Mouse (Mus musculus): Measurements from ENCODE around the gene Gtpbp8. TPM values are rescaled to one million over a fixed set of nuclear protein-coding genes. Genes with fewer than 3 reads are reported as not detected.
A peak's percentile ranks its signal among the peaks of the same experiment; 100 is the strongest.

The Gtpbp8 gene
- polyA plus RNA-seq, 1 experiment: 6.5 TPM

GRCm38 (mm10) chr16:44767506-44767905, 21.3 kb upstream of the Gtpbp8 start:
- Histone ChIP-seq H3K4me3 (replicated peaks; ENCODE audit: extremely low read depth, low read depth, low read length) (no peak overlapping the region), H3K4me1 (ENCODE audit: control insufficient read depth, insufficient read depth, low read length) (no peaks in the 10 kb centered on the region)
- no peak for DNase-seq
- TF ChIP-seq CTCF (IDR thresholded peaks at IDR 0.05; ENCODE audit: insufficient read depth, low read length): no peak
- no peak for TF ChIP-seq POLR2A (IDR thresholded peaks at IDR 0.05; ENCODE audit: borderline replicate concordance, extremely low read depth, low read depth, low read length)
- WGBS: 71% methylated on average over 7 of the region's 7 CpGs

DNA sequence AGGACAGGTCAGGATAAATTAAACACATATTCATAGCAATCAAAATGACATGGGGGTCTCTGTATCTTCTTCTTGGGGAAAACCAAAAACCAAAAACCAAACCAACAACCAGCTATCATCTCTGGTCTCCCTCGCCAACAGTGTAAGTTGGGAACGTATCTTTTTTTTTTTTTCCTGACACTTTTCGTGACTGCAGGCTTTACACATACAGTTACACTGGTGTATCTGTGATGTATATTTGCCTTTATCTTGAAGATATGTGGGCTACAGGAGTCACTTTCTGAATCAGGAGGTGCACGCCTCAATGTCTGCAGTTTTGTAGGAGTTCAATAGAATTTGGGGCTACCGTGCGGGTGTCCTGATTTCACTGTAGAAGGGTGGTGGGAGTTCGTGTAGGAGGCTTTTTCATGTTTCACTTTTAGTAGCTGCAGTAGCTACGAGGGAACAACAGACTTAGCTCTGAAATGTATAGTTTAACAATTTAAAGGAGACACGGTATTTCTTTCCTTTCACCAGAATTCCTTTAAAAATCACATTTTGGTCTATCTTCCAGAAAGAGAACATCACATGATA, 20.2 kb upstream of the Gtpbp8 start:
- TF ChIP-seq POLR2A (IDR thresholded peaks at IDR 0.05; ENCODE audit: borderline replicate concordance, extremely low read depth, low read depth, low read length) (no peak), CTCF (IDR thresholded peaks at IDR 0.05; ENCODE audit: insufficient read depth, low read length) (no peak)
- H3K4me3 ChIP-seq (replicated peaks; ENCODE audit: extremely low read depth, low read depth, low read length): peak overlapping the region; percentile 9
- no peaks in the 10 kb centered on the region for H3K4me1 ChIP-seq (ENCODE audit: control insufficient read depth, insufficient read depth, low read length)
- no peak for DNase-seq
- WGBS: 69% methylated on average over 9 of the region's 9 CpGs

DNA sequence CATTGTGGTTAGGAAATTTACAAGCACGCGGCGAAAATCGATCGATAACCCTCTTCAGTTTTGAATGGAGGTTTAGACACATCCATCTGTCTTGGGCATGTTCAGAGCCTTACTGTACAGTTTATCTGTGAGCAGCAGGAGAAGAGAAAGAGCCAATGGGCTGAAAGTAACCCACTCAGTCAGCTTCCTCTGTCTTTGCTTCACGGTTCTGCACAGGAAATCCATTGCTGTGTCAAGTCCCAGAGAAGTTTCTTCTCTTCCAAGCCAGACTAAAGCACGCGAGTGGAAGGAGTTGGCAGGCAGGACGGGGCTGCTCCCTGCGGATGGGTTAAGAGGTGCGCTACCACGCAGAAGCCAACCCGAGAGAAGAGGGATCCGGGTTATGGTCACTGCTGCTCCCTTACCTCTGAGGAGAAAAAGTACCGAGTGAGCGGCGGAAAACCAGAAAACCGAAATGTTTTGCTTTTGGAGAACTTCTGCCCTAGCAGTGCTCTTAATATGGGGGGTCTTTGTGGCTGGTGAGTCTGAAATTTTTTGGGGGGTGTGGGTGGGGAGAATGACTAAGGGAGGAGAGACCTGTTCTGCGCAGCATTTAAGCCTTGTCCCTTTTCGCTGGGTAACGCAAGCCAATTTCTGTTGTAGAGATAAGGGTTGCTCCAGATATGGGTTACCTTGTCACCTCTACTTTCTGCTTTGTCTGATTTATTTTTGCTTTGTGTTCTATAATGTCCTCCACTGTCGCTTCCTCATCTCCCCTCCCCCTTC, 19.6 kb upstream of the Gtpbp8 start, which contains the start of gene Cd200r1:
Gene Cd200r1 (plus strand): TSS at position 182 of the 765 bp plus-strand sequence.
- TF ChIP-seq CTCF (IDR thresholded peaks at IDR 0.05; ENCODE audit: insufficient read depth, low read length) (no peak), POLR2A (IDR thresholded peaks at IDR 0.05; ENCODE audit: borderline replicate concordance, extremely low read depth, low read depth, low read length) (no peak)
- 62% methylated on average over 22 of the region's 22 CpGs for WGBS
- no peaks in the 10 kb centered on the region for H3K4me1 ChIP-seq (ENCODE audit: control insufficient read depth, insufficient read depth, low read length)
- no peak for DNase-seq
- H3K4me3 ChIP-seq (replicated peaks; ENCODE audit: extremely low read depth, low read depth, low read length): peak within 1 kb of the TSS; percentile 39

- Histone ChIP-seq H3K4me3 (replicated peaks; ENCODE audit: extremely low read depth, low read depth, low read length) (no peak overlapping the region), H3K4me1 (ENCODE audit: control insufficient read depth, insufficient read depth, low read length) (no peaks in the 10 kb centered on the region)
- TF ChIP-seq POLR2A (IDR thresholded peaks at IDR 0.05; ENCODE audit: borderline replicate concordance, extremely low read depth, low read depth, low read length) (no peak), CTCF (IDR thresholded peaks at IDR 0.05; ENCODE audit: insufficient read depth, low read length) (no peak)
- WGBS: 27% methylated on average over 1 of the region's 1 CpGs
- DNase-seq: no peak
Measured at GRCm38 (mm10) chr16:44761811-44762210, 15.6 kb upstream of the Gtpbp8 start.

DNA sequence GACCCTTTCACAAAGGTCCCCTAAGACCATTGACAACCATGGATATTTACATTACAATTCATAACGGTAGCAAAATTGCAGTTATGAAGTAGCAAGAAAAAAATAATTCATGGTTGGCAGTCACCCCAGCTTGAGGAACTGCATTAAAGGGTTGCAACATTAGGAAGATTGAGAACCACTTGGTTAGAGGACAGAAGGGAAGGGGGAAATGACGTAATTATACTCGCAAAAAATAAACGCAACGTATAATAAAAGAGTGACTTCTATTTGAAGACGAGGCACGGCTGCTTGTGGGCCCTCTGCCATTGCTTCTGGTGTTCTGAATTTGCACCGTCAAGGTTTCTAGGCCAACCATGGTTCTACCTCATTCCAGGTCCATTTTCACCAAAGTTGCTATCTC, 11.5 kb upstream of the Gtpbp8 start:
- 52% methylated on average over 8 of the region's 8 CpGs for WGBS
- no peak for DNase-seq
- TF ChIP-seq CTCF (IDR thresholded peaks at IDR 0.05; ENCODE audit: insufficient read depth, low read length) (no peak), POLR2A (IDR thresholded peaks at IDR 0.05; ENCODE audit: borderline replicate concordance, extremely low read depth, low read depth, low read length) (no peak)

DNA sequence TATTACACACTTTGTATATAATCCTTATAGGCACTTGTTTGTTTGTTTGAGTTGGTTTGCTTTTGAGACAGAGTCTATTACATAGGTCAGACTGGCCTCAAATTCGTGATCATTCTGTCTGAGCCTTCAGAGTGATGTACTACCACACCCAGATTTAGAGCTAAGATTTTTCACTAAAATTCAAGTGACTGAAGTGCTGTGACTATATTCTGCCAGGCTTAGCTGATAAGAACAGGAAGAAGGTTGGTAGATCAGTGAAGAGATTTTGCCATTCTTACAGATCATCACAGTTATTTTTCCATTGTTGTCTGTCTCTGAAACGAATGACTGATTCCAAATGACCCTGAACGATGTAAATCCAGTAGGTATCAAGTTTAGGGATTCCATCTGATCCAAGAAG, 1.8 kb upstream of the Gtpbp8 start:
- H3K4me1 ChIP-seq (ENCODE audit: control insufficient read depth, insufficient read depth, low read length): peaks cover 2% of the 10 kb centered on the region
- TF ChIP-seq POLR2A (IDR thresholded peaks at IDR 0.05; ENCODE audit: borderline replicate concordance, extremely low read depth, low read depth, low read length): no peak
- TF ChIP-seq CTCF (IDR thresholded peaks at IDR 0.05; ENCODE audit: insufficient read depth, low read length): no peak
- WGBS: 32% methylated on average over 3 of the region's 3 CpGs

More for the DNA sequence above, 11.5 kb upstream of the Gtpbp8 start:
- H3K4me1 ChIP-seq (ENCODE audit: control insufficient read depth, insufficient read depth, low read length): no peaks in the 10 kb centered on the region
- no peak overlapping the region for H3K4me3 ChIP-seq (replicated peaks; ENCODE audit: extremely low read depth, low read depth, low read length)

GRCm38 (mm10) chr16:44745471-44745865, 695 bp downstream of the Gtpbp8 start:
- WGBS: 5% methylated on average over 14 of the region's 14 CpGs
- DNase-seq: no peak
- Histone ChIP-seq H3K4me1 (ENCODE audit: control insufficient read depth, insufficient read depth, low read length) (peaks cover 2% of the 10 kb centered on the region), H3K4me3 (replicated peaks; ENCODE audit: extremely low read depth, low read depth, low read length) (peak overlapping the region; percentile 97)
- TF ChIP-seq CTCF (IDR thresholded peaks at IDR 0.05; ENCODE audit: insufficient read depth, low read length) (no peak), POLR2A (IDR thresholded peaks at IDR 0.05; ENCODE audit: borderline replicate concordance, extremely low read depth, low read depth, low read length) (no peak)

More for the DNA sequence above, 1.8 kb upstream of the Gtpbp8 start:
- no peak overlapping the region for H3K4me3 ChIP-seq (replicated peaks; ENCODE audit: extremely low read depth, low read depth, low read length)
- no peak for DNase-seq

GRCm38 (mm10) chr16:44742753-44743152, 3.4 kb downstream of the Gtpbp8 start:
- WGBS: 84% methylated on average over 1 of the region's 1 CpGs

GRCm38 (mm10) chr16:44736118-44736517, 10.0 kb downstream of the Gtpbp8 start:
- WGBS: 69% methylated on average over 4 of the region's 4 CpGs
- no peak for TF ChIP-seq CTCF (IDR thresholded peaks at IDR 0.05; ENCODE audit: insufficient read depth, low read length)
- TF ChIP-seq POLR2A (IDR thresholded peaks at IDR 0.05; ENCODE audit: borderline replicate concordance, extremely low read depth, low read depth, low read length): no peak
- DNase-seq: no peak
- H3K4me1 ChIP-seq (ENCODE audit: control insufficient read depth, insufficient read depth, low read length): no peaks in the 10 kb centered on the region; the same call in 1 of the 2 replicates
- H3K4me3 ChIP-seq (replicated peaks; ENCODE audit: extremely low read depth, low read depth, low read length): no peak overlapping the region

More at GRCm38 (mm10) chr16:44742753-44743152, 3.4 kb downstream of the Gtpbp8 start:
- peaks cover 2% of the 10 kb centered on the region for H3K4me1 ChIP-seq (ENCODE audit: control insufficient read depth, insufficient read depth, low read length)
- H3K4me3 ChIP-seq (replicated peaks; ENCODE audit: extremely low read depth, low read depth, low read length): no peak overlapping the region
- no peak for TF ChIP-seq CTCF (IDR thresholded peaks at IDR 0.05; ENCODE audit: insufficient read depth, low read length)
- no peak for TF ChIP-seq POLR2A (IDR thresholded peaks at IDR 0.05; ENCODE audit: borderline replicate concordance, extremely low read depth, low read depth, low read length)
- no peak for DNase-seq

Data from lung, adult 2 months (tissue).